Mouse (Mus musculus) heart, embryonic 16.5 days (tissue): ENCODE data around the gene Fam72a. TPM values are rescaled to one million over a fixed set of nuclear protein-coding genes. Genes with fewer than 3 reads are reported as not detected.

Source experiments
- ATAC-seq: fragments of 200-750 bp; cut with Nextera tagmentation; replicated peaks from 2 replicates; pipeline ENCODE4 v1.8.0; 2017; ENCODE audit warnings: moderate number of reproducible peaks; ENCODE audit not compliant: insufficient read depth, low FRiP score; ENCODE audit errors: extremely low read depth
- H3K27ac ChIP-seq: fragments of 300-500 bp; sonication (generic); 2 replicates; pipeline ENCODE4 v1.5.1; 2014; ENCODE audit warnings: mild to moderate bottlenecking, low read length, control low read depth, moderate library complexity
- H3K27me3 ChIP-seq: fragments of 300-500 bp; sonication (generic); 2 replicates; pipeline ENCODE4 v1.6.1; 2014; ENCODE audit warnings: low read length, mixed read lengths; ENCODE audit not compliant: control insufficient read depth, insufficient read depth
- H3K36me3 ChIP-seq: fragments of 300-500 bp; sonication (generic); 2 replicates; pipeline ENCODE4 v1.6.1; 2014; ENCODE audit not compliant: control insufficient read depth, insufficient read depth
- H3K4me1 ChIP-seq: fragments of 300-500 bp; sonication (generic); 2 replicates; pipeline ENCODE4 v1.6.1; 2014; ENCODE audit warnings: low read length, mixed read lengths; ENCODE audit not compliant: control insufficient read depth, insufficient read depth
- H3K4me2 ChIP-seq: fragments of 300-500 bp; sonication (generic); 2 replicates; pipeline ENCODE4 v1.6.1; 2014; ENCODE audit warnings: low read depth, mild to moderate bottlenecking, control low read depth, low read length
- H3K4me3 ChIP-seq: fragments of 300-500 bp; sonication (generic); 2 replicates; pipeline ENCODE4 v1.5.1; 2014; ENCODE audit warnings: mild to moderate bottlenecking, control low read depth, low read length
- H3K9ac ChIP-seq: fragments of 300-500 bp; sonication (generic); 2 replicates; pipeline ENCODE4 v1.6.1; 2014; ENCODE audit warnings: low read length, control low read depth
- H3K9me3 ChIP-seq: fragments of 300-500 bp; sonication (generic); replicated peaks from 2 replicates; pipeline ENCODE4 v1.6.1; 2016; ENCODE audit warnings: low read length; ENCODE audit not compliant: control insufficient read depth
- WGBS: fragments of 180-500 bp; shearing (Covaris S2); extraction: QIAGEN DNeasy Blood & Tissue Kit; methylation state at CpG from one replicate; pipeline ENCODE4 v1.1.7; 2014; 5-methylcytosine and 5-hydroxymethylcytosine counted together
- polyA plus RNA-seq: library from polyadenylated mRNA; unstranded; fragments of >200 nt; fragmentation: Nextera tagmentation; extraction: Ambion mirVana; gene quantifications from 2 replicates; pipeline ENCODE4 v1.2.1, GENCODE M21; 2015

The Fam72a gene
- polyA plus RNA-seq, 1 experiment from 2014 or later, result 3.2 TPM

DNA sequence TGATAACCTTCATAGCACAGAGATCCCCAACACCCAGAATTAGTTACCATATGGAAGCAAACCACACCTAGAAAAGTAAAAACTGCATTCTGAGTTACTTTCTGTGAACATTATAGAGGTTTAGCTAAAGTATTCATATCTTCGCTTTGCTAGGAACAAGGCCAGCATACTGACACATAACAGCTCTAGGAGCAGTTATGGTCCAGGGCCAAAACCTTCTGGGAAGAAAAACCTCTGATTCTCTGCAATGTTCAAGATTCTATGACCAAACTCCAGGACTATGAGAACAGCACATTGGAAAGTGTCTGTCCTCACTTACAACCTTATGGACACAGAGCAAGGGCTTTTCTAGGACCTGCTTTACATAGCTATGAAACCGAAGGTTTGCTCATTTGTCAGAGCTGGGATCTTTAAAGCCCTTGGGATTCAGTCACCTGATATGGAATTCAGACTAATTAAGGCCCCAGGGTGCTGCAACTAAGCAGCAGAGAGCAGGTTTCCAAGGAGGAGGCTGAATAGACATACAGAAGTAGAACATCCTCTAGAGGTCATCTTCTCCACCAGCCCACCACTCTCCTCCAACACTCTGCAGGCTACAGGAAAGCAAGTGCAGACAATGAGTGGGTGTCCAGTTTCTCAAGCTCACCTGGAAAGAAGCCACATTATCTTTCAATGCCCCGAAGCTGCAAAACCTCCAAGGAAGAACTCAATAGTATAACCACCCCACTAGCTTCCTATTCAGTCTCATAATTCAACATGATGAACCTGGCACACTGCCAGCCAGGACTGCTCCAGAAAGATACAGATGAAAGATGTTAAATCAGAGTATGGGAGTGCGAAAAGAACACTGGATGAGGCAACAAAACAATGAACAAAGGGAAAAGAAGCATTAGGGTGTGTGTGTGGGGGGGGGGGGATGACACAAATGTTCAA lies 33.5 kb upstream of the Fam72a start:
- H3K27ac ChIP-seq, result 0 out of 2 replicates have a peak overlapping the region, but pooled peaks have one; percentile 23
- no peak overlapping the region for H3K9ac ChIP-seq
- H3K4me1 ChIP-seq, result peaks cover 35% of the 10 kb centered on the region
- H3K4me2 ChIP-seq, result no peak overlapping the region
- WGBS, result 55% methylated on average over 4 of the region's 4 CpGs
- H3K36me3 ChIP-seq, result no peaks in the 10 kb centered on the region
- no peaks in the 10 kb centered on the region for H3K27me3 ChIP-seq
- H3K9me3 ChIP-seq, result no peaks in the 10 kb centered on the region
- H3K4me3 ChIP-seq, result no peak overlapping the region
- no peak for ATAC-seq

DNA sequence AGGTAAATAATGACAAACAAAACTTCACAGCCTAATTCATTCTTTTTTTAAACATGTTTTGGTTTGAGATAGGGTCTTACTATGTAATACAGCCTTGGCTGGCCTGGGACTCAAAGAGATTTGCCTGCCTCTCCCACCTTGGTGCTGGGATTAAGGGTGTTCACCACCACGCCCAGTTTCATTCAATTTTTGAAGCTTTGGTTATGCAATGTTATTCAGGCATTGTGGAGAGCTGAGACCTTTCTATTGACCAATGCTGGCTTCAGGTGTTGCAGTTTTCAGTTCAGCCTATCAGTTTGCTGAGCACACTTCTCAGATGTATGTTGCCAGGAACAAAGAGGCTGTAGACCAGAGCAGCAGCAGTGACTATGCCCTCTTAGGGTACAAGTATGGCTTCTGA lies 29.5 kb upstream of the Fam72a start:
- 90% methylated on average over 1 of the region's 1 CpGs for WGBS
- no peak for ATAC-seq

DNA sequence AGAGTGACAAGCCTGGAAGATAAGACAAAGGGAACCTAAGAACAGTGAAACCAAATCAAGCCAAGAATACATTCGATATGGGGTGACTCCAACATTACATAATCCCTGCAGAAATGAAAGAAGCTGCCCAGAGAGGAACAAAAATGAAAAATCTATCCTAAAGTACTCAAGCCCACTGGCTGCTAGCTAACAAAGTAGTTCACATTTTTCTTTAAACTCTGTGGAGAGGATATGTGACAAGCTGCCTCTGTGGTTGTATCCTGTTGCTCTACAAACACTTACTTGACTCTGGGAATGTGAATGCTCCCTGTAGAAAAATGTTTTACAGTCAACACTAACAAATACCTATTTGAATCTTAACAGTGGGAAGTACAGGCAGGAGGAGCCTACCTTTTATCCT lies 26.0 kb upstream of the Fam72a start:
- 0 out of 2 replicates have a peak overlapping the region, but pooled peaks have one; percentile 26 for H3K27ac ChIP-seq
- no peaks in the 10 kb centered on the region for H3K36me3 ChIP-seq
- no peaks in the 10 kb centered on the region for H3K9me3 ChIP-seq
- no peak overlapping the region for H3K4me2 ChIP-seq
- no peaks in the 10 kb centered on the region for H3K27me3 ChIP-seq
- ATAC-seq, result no peak
- WGBS, result 61% methylated on average over 1 of the region's 1 CpGs
- H3K9ac ChIP-seq, result no peak overlapping the region
- H3K4me1 ChIP-seq, result peaks cover 13% of the 10 kb centered on the region
- H3K4me3 ChIP-seq, result no peak overlapping the region

More for the DNA sequence above, 29.5 kb upstream of the Fam72a start:
- Histone ChIP-seq H3K4me2 (no peak overlapping the region), H3K9ac (no peak overlapping the region), H3K36me3 (no peaks in the 10 kb centered on the region), H3K4me3 (no peak overlapping the region), H3K27me3 (no peaks in the 10 kb centered on the region), H3K9me3 (no peaks in the 10 kb centered on the region), H3K27ac (no peak overlapping the region), H3K4me1 (peaks cover 21% of the 10 kb centered on the region)

DNA sequence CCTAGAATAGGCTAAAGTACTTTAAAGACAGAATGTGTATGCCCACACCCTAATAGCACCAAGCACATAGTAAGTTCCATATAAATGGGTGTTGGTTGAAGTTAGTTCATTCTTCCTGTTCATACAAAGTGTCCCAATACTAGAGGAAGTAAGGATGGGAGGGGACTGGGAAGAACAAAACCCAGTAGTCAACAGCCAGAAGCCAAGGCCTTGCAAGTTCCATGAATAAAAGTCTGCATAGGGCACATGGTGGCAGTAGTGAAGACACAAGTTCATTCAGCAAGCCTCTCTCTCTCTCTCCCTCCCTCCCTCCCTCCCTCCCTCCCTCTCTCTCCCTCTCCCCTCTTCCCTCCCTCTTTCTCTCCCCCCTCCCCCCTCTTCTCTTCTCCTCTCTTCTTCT lies 16.6 kb upstream of the Fam72a start:
- H3K27ac ChIP-seq, result no peak overlapping the region
- H3K36me3 ChIP-seq, result no peaks in the 10 kb centered on the region

DNA sequence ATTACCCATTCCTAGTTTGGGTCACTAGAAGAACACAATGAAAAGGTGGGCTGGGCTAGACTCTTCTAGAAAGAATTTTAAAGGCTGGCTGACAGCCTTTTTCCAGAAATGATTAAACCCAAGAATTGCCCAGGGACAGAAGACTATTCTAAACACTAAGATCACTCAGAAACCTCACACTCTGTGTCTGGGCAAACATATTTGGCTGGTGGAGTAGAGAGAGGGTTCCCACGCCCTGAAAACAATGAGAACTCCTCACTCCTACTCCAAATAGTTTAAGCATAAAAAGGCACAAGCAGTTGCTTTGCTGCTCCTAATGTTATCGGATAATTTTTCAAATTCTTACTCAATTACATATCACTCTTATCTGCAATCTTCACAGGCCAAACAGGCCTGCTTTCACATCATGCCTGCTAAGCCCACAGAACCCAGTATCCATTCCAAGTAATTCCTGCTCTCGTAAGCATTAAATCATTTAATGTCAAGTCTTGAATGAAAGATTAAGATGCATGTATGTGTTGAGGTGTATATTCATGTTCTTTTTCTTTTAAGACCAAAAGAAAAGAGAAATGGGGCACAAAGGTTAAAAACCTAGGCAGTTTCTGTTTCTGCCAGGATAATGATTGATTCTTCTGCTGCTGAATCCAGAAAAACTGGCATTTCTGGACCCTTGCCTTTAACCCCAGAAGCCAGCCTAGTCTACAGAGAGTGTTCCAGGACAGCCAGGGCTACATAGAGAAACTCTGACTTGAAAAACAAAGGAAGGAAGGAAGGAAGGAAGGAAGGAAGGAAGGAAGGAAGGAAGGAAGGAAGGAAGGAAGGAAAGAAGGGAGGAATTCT lies 15.8 kb upstream of the Fam72a start:
- Histone ChIP-seq H3K36me3 (no peaks in the 10 kb centered on the region), H3K4me2 (no peak overlapping the region), H3K27ac (no peak overlapping the region), H3K27me3 (no peaks in the 10 kb centered on the region), H3K4me1 (peaks cover 9% of the 10 kb centered on the region; the same call in 1 of the 2 replicates), H3K9me3 (no peaks in the 10 kb centered on the region), H3K4me3 (no peak overlapping the region), H3K9ac (no peak overlapping the region)
- ATAC-seq, result no peak
- WGBS, result 62% methylated on average over 3 of the region's 3 CpGs

More for the DNA sequence above, 16.6 kb upstream of the Fam72a start:
- Histone ChIP-seq H3K27me3 (no peaks in the 10 kb centered on the region), H3K9me3 (no peaks in the 10 kb centered on the region), H3K4me3 (no peak overlapping the region), H3K9ac (no peak overlapping the region), H3K4me2 (no peak overlapping the region), H3K4me1 (peaks cover 9% of the 10 kb centered on the region; the same call in 1 of the 2 replicates)
- ATAC-seq, result no peak

DNA sequence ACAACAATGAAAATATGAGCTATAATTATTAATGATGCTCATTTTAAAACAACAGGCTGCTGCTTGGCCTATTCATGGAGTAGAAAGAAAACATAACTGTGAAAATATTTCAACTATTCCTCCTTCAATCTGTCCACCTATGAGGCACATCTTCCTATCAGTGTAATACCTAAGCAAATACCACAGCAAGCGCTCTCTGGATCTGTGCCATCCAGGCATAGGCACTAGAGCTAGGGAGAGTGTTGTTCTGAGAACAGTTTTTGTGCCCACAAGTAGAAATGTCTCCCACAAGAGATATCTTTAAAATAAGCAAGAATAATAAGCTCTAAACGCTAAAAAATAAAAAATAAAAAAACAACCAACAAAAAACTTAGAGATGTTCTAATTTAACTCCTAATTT lies 14.6 kb upstream of the Fam72a start:
- Histone ChIP-seq H3K4me1 (peaks cover 9% of the 10 kb centered on the region; the same call in 1 of the 2 replicates), H3K27ac (no peak overlapping the region), H3K9ac (no peak overlapping the region), H3K27me3 (no peaks in the 10 kb centered on the region), H3K9me3 (no peaks in the 10 kb centered on the region), H3K4me3 (no peak overlapping the region), H3K4me2 (no peak overlapping the region), H3K36me3 (no peaks in the 10 kb centered on the region)
- no peak for ATAC-seq
- 52% methylated on average over 2 of the region's 2 CpGs for WGBS

DNA sequence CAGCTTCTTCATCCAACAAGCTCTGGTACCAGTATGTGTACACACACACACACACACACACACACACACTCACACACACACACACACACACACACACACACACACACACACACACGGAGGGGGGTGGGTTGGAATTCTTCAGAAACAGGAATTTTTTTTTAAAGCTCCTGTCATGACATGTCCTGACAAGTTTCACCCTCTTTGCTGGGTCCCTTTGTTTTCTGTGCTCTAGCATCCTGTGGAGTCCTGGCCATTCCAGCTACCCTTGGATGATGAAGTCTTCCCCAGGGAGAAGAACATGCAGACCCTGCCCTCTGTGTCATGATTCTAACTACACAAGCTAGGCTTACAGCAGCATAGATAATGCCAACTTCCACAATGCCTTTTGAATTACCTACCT lies 13.5 kb upstream of the Fam72a start:
- H3K4me1 ChIP-seq, result peaks cover 9% of the 10 kb centered on the region; the same call in 1 of the 2 replicates
- no peaks in the 10 kb centered on the region for H3K27me3 ChIP-seq
- no peaks in the 10 kb centered on the region for H3K9me3 ChIP-seq
- H3K36me3 ChIP-seq, result no peaks in the 10 kb centered on the region
- 50% methylated on average over 1 of the region's 1 CpGs for WGBS
- H3K4me2 ChIP-seq, result no peak overlapping the region
- no peak overlapping the region for H3K9ac ChIP-seq
- H3K27ac ChIP-seq, result no peak overlapping the region
- H3K4me3 ChIP-seq, result no peak overlapping the region
- no peak for ATAC-seq

DNA sequence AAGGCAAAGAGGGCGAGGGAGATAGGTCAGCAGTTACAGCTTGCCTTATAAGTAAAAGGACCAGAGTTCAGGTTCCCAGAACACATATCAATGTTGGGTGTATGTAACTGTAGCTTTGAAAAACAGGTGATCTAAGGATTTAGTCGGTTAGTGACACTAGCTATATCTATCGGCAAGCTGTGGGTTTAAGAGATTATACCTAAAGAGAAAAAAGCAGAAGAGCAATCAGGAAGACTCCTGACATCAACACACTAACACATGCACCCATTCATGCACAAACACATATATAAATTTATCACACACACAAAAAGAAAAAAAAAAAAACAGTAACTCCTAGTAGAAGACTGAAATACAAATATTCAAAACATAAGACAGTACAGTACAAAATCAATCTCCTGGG lies 11.1 kb upstream of the Fam72a start:
- H3K4me2 ChIP-seq, result no peak overlapping the region
- H3K9ac ChIP-seq, result no peak overlapping the region
- H3K9me3 ChIP-seq, result no peaks in the 10 kb centered on the region
- no peak for ATAC-seq
- H3K36me3 ChIP-seq, result no peaks in the 10 kb centered on the region
- H3K27me3 ChIP-seq, result no peaks in the 10 kb centered on the region
- 85% methylated on average over 3 of the region's 3 CpGs for WGBS
- H3K27ac ChIP-seq, result no peak overlapping the region
- no peak overlapping the region for H3K4me3 ChIP-seq
- H3K4me1 ChIP-seq, result peaks cover 24% of the 10 kb centered on the region

DNA sequence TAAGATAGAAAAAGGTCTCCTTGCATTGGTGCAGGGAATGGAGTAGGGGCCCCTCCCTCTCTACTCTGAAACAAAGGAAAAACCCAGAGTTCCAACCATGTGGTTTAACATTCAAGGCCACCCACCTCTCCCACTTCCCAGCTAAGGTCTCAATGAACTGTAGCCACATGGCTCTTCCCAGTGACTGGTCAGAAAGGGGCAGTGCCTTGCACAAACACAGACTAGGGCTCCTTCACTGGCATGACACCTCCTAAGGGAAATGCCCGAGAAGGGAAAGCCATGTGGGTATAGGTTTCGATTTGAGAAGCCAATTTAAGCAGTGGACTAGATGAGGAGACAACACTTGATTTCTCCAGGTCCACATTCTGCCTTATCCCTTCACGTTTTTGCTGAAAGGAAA lies 3.9 kb upstream of the Fam72a start:
- peak overlapping the region; percentile 95 for H3K4me2 ChIP-seq
- H3K27me3 ChIP-seq, result no peaks in the 10 kb centered on the region
- ATAC-seq, result no peak
- no peaks in the 10 kb centered on the region for H3K36me3 ChIP-seq
- H3K4me1 ChIP-seq, result peaks cover 45% of the 10 kb centered on the region
- H3K27ac ChIP-seq, result no peak overlapping the region
- peak overlapping the region; percentile 84 for H3K4me3 ChIP-seq
- WGBS, result 45% methylated on average over 3 of the region's 3 CpGs
- H3K9ac ChIP-seq, result no peak overlapping the region
- no peaks in the 10 kb centered on the region for H3K9me3 ChIP-seq
